Mouse (Mus musculus) forebrain, embryonic 14.5 days (tissue): Measurements from ENCODE around the gene Mrgpre. TPM values are rescaled to one million over a fixed set of nuclear protein-coding genes. Genes with fewer than 3 reads are reported as not detected.

ENCODE experiments used
- ATAC-seq: fragments of 200-750 bp; cut with Nextera tagmentation; 2 replicates; pipeline ENCODE4 v1.8.0; 2017; ENCODE audit warnings: mild to moderate bottlenecking, moderate library complexity
- DNase-seq: peaks from one replicate; pipeline ENCODE4 v3.0.0-alpha.2; 2015; ENCODE audit warnings: low spot score
- H3K27ac ChIP-seq: fragments of 300-500 bp; sonication (generic); 2 replicates; pipeline ENCODE4 v1.5.1; 2014; ENCODE audit warnings: low read depth, mild to moderate bottlenecking, control low read depth, low read length, moderate library complexity
- H3K27me3 ChIP-seq: fragments of 300-500 bp; sonication (generic); replicated peaks from 2 replicates; pipeline ENCODE4 v1.6.1; 2014; ENCODE audit warnings: low read length, control low read depth, mixed read lengths; ENCODE audit not compliant: control insufficient read depth, insufficient read depth
- H3K36me3 ChIP-seq: fragments of 300-500 bp; sonication (generic); 2 replicates; pipeline ENCODE4 v1.6.1; 2014; ENCODE audit warnings: low read length, control low read depth; ENCODE audit not compliant: control insufficient read depth, insufficient read depth
- H3K4me1 ChIP-seq: fragments of 300-500 bp; sonication (generic); 2 replicates; pipeline ENCODE4 v1.6.1; 2014; ENCODE audit warnings: antibody characterized with exemption, low read length, control low read depth; ENCODE audit not compliant: control insufficient read depth, insufficient read depth
- H3K4me2 ChIP-seq: fragments of 300-500 bp; sonication (generic); 2 replicates; pipeline ENCODE4 v1.6.1; 2014; ENCODE audit warnings: mild to moderate bottlenecking, control low read depth, low read length
- H3K4me3 ChIP-seq: fragments of 300-500 bp; sonication (generic); 2 replicates; pipeline ENCODE4 v1.5.1; 2014; ENCODE audit warnings: low read depth, low read length, control low read depth
- H3K9ac ChIP-seq: fragments of 300-500 bp; sonication (generic); 2 replicates; pipeline ENCODE4 v1.6.1; 2014; ENCODE audit warnings: mild to moderate bottlenecking, low read length, control low read depth, moderate library complexity
- H3K9me3 ChIP-seq: fragments of 300-500 bp; sonication (generic); replicated peaks from 2 replicates; pipeline ENCODE4 v1.6.1; 2016; ENCODE audit warnings: low read length, control low read depth, mixed read lengths; ENCODE audit not compliant: control insufficient read depth
- WGBS: fragments of 180-500 bp; shearing (Covaris S2); extraction: QIAGEN DNeasy Blood & Tissue Kit; methylation state at CpG from one replicate; pipeline ENCODE4 v1.1.7; 2014; 5-methylcytosine and 5-hydroxymethylcytosine counted together
- polyA plus RNA-seq: library from polyadenylated mRNA; unstranded; fragments of >200 nt; fragmentation: Nextera tagmentation; extraction: Ambion mirVana; gene quantifications from 2 replicates; pipeline ENCODE4 v1.2.1, GENCODE M21; 2014

The Mrgpre gene
- polyA plus RNA-seq, 1 experiment from 2014 or later = 2.6 TPM

- Histone ChIP-seq H3K9me3 (no peaks in the 10 kb centered on the region), H3K9ac (no peak overlapping the region), H3K4me3 (no peak overlapping the region), H3K27me3 (peaks cover 6% of the 10 kb centered on the region; the same call in 1 of the 2 replicates), H3K4me2 (no peak overlapping the region), H3K36me3 (no peaks in the 10 kb centered on the region), H3K27ac (no peak overlapping the region), H3K4me1 (peaks cover 9% of the 10 kb centered on the region; the same call in 1 of the 2 replicates)
- ATAC-seq (no peak), DNase-seq (no peak)
- 76% methylated on average over 4 of the region's 4 CpGs for WGBS
These were observed 32.2 kb downstream of the Mrgpre start for GRCm38 (mm10) chr7:143752056-143752455.

GRCm38 (mm10) chr7:143751380-143751779 lies 32.9 kb downstream of the Mrgpre start:
- Histone ChIP-seq H3K4me2 (no peak overlapping the region), H3K4me3 (no peak overlapping the region), H3K9me3 (no peaks in the 10 kb centered on the region), H3K4me1 (peaks cover 5% of the 10 kb centered on the region; the same call in 1 of the 2 replicates), H3K27me3 (peaks cover 6% of the 10 kb centered on the region; the same call in 1 of the 2 replicates), H3K9ac (no peak overlapping the region), H3K36me3 (no peaks in the 10 kb centered on the region), H3K27ac (no peak overlapping the region)
- DNase-seq = no peak
- no peak for ATAC-seq
- 86% methylated on average over 1 of the region's 1 CpGs for WGBS

DNA sequence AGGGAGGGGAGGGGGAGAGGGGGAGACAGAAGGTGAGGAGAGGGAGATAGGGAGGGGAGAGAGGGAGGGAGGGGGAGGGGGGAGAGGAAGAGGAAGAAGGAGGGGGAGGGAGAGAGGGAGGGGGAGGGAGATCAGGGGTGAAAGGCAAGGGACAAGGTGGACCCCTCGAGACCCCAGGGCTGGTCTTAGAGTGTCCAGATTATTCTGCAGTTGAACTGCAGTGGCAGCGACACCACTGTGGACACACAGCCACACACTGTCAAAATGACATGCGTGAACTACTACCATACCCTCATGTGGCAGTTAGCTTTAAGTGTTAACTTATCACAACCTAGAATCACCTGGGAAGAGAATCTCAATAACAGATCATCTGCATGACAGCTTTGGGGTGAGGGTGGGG lies 35.3 kb downstream of the Mrgpre start:
- Histone ChIP-seq H3K4me1 (peaks cover 4% of the 10 kb centered on the region; the same call in 1 of the 2 replicates), H3K4me3 (no peak overlapping the region), H3K4me2 (no peak overlapping the region), H3K27me3 (no peaks in the 10 kb centered on the region), H3K9ac (no peak overlapping the region), H3K36me3 (no peaks in the 10 kb centered on the region), H3K9me3 (no peaks in the 10 kb centered on the region), H3K27ac (peak overlapping the region; percentile 70; the same call in 1 of the 2 replicates)
- ATAC-seq (no peak), DNase-seq (peak; percentile 16)
- WGBS = 66% methylated on average over 3 of the region's 3 CpGs

GRCm38 (mm10) chr7:143748041-143748868 lies 36.0 kb downstream of the Mrgpre start:
- ATAC-seq (peak; percentile 94), DNase-seq (peak; percentile 98)
- Histone ChIP-seq H3K9ac (no peak overlapping the region; the same call in 1 of the 2 replicates), H3K27me3 (no peaks in the 10 kb centered on the region), H3K4me3 (no peak overlapping the region), H3K9me3 (no peaks in the 10 kb centered on the region), H3K27ac (peak overlapping the region; percentile 70), H3K36me3 (no peaks in the 10 kb centered on the region), H3K4me2 (peak overlapping the region; percentile 42), H3K4me1 (peaks cover 4% of the 10 kb centered on the region; the same call in 1 of the 2 replicates)
- WGBS = 1% methylated on average over 16 of the region's 16 CpGs

- no peak overlapping the region for H3K27ac ChIP-seq
- H3K9me3 ChIP-seq = no peaks in the 10 kb centered on the region
- 0 out of 2 replicates have a peak, but pooled peaks cover 2% of the 10 kb centered on the region for H3K27me3 ChIP-seq
- H3K4me2 ChIP-seq = peak overlapping the region; percentile 86
- 28% methylated on average over 2 of the region's 2 CpGs for WGBS
- H3K9ac ChIP-seq = peak overlapping the region; percentile 90
- peak overlapping the region; percentile 62 for H3K4me3 ChIP-seq
- H3K4me1 ChIP-seq = peaks cover 11% of the 10 kb centered on the region
- ATAC-seq (peak; percentile 3; the same call in 1 of the 2 replicates), DNase-seq (no peak)
- H3K36me3 ChIP-seq = no peaks in the 10 kb centered on the region
These were observed 43.6 kb downstream of the Mrgpre start for GRCm38 (mm10) chr7:143740653-143741052.

GRCm38 (mm10) chr7:143739511-143740461 lies 44.5 kb downstream of the Mrgpre start:
- DNase-seq = peak; percentile 85
- H3K9ac ChIP-seq = peak overlapping the region; percentile 90
- H3K4me2 ChIP-seq = peak overlapping the region; percentile 86
- H3K27ac ChIP-seq = peak overlapping the region; percentile 73
- H3K36me3 ChIP-seq = no peaks in the 10 kb centered on the region
- peak; percentile 91 for ATAC-seq
- H3K9me3 ChIP-seq = no peaks in the 10 kb centered on the region
- WGBS = 6% methylated on average over 37 of the region's 38 CpGs
- peaks cover 11% of the 10 kb centered on the region for H3K4me1 ChIP-seq
- H3K4me3 ChIP-seq = peak overlapping the region; percentile 62
- 0 out of 2 replicates have a peak, but pooled peaks cover 2% of the 10 kb centered on the region for H3K27me3 ChIP-seq

- peak; percentile 59 for DNase-seq
- Histone ChIP-seq H3K36me3 (no peaks in the 10 kb centered on the region), H3K4me2 (peak overlapping the region; percentile 86), H3K4me3 (peak overlapping the region; percentile 62), H3K9ac (peak overlapping the region; percentile 90), H3K9me3 (no peaks in the 10 kb centered on the region), H3K4me1 (peaks cover 11% of the 10 kb centered on the region), H3K27me3 (0 out of 2 replicates have a peak, but pooled peaks cover 2% of the 10 kb centered on the region), H3K27ac (peak overlapping the region; percentile 73)
- peak; percentile 49 for ATAC-seq
- 24% methylated on average over 5 of the region's 5 CpGs for WGBS
These were observed 45.7 kb downstream of the Mrgpre start for GRCm38 (mm10) chr7:143738601-143739006.

DNA sequence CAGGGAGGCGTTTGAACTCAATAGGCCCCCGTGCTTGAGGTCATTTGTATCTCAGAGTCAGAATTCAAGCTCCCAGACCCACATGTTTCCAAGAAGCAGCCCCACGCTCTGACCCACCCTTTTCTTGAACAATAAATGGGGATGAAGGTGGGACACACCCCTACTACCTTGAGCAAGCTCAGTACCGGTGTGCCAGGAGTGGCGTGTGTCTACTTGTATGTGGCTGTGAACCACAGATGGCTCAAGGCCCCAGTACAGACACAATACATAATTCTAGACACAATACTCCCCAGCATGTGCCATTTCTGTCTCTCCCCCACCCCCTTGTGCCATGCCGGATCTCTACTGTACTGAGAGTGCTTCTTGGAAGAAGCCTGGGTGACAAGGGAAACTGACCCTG lies 46.1 kb downstream of the Mrgpre start:
- Histone ChIP-seq H3K36me3 (no peaks in the 10 kb centered on the region), H3K4me3 (peak overlapping the region; percentile 62), H3K27me3 (0 out of 2 replicates have a peak, but pooled peaks cover 2% of the 10 kb centered on the region), H3K9ac (peak overlapping the region; percentile 90), H3K4me2 (peak overlapping the region; percentile 86), H3K9me3 (no peaks in the 10 kb centered on the region), H3K27ac (peak overlapping the region; percentile 73), H3K4me1 (peaks cover 11% of the 10 kb centered on the region)
- no peak for DNase-seq
- WGBS = 67% methylated on average over 6 of the region's 6 CpGs
- peak; percentile 27 for ATAC-seq
